Mouse (Mus musculus): Measurements from ENCODE around the gene Canx.

DNA sequence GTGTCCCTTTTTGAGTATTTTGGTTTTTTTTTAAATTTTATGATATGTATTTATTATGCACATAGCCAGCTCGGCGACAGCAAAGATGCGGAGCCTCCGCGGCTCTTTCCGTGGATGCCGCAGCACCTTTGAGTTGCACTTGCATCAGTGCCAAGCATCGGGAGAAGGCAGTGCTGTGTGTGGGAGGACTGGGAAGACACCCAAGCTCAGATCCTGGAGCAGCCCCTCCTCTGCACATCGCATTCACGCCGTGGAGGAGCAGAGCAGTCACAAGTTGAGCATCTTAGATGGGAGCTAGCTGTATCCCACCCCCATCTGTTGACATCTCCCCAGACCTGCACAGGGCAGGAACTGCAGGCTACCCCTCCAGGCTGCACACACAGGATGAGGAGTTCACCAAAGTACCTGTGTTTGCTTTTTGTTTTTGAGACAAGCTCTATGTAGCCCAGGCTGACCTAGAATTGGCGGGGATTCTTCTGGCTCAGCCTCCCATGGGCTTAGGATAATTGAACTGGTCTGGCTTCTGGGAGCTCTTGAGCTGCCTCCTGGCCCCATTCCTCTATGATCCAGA lies 71.4 kb downstream of the Canx start:
- TF ChIP-seq CTCF (IDR thresholded peaks at IDR 0.05; ENCODE audit: borderline replicate concordance, insufficient read depth, low read depth, low read length) (no peak), POLR2A (IDR thresholded peaks at IDR 0.05; ENCODE audit: borderline replicate concordance, insufficient read depth, low read length) (no peak)
